Mouse (Mus musculus): Measurements from ENCODE around the gene Map3k21.

Map3k21 gene

DNA sequence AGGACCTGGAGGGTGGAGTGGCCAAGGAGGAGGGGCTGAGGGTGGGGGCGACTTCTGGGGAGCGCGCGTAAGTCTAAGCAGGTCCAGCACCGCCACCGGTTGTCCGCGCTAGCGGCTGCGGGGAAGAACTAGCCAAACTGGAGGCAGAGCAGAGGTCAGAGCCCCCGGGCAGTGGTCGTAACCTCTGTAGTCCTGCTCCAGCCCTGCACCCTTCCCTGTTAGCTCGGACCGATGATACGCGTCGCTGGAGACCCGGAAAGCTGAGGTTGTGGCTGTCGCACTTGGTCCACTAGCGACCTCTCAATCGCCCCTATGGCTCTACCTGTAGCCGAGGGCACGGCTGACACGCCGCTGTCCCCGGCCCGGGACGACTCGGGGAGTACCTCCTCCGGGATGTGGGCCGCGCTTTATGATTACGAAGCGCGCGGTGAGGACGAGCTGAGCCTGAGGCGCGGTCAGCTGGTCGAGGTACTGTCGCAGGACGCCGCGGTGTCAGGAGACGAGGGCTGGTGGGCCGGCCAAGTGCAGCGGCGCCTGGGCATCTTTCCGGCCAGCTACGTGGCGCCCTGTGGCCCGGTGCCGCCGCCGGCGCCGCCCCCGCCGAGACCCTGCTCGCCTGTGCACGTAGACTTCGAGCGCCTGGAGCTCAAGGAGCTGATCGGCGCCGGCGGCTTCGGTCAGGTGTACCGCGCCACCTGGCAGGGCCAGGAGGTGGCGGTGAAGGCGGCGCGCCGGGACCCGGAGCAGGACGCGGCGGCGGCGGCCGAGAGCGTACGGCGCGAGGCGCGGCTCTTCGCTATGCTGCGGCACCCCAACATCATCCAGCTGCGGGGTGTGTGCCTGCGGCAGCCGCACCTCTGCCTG lies at the start of gene Map3k21:
Gene Map3k21 (plus strand): TSS at position 86 of the 864 bp plus-strand sequence.
- CTCF ChIA-PET = no interaction called here

DNA sequence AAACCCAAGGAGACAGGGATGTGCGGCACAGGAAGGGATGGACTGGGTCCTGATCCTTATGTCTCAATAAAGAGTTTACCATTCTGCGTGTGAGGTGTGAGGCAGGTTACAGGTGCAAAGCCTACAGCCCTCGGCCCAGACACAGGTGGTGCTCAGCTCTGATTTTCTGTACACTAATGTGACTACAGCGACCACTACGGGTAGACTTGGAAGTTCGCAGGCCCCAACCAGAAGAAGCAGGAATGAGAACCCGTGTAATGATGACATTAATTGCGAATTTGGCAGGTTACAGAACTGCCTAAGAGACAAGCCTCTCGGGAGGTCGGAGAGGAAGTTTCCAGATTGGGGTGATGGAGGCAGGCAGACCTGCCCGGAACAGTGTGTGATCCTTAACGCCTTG lies 44.1 kb upstream of the Map3k21 start:
- CTCF ChIA-PET = no interaction called here

DNA sequence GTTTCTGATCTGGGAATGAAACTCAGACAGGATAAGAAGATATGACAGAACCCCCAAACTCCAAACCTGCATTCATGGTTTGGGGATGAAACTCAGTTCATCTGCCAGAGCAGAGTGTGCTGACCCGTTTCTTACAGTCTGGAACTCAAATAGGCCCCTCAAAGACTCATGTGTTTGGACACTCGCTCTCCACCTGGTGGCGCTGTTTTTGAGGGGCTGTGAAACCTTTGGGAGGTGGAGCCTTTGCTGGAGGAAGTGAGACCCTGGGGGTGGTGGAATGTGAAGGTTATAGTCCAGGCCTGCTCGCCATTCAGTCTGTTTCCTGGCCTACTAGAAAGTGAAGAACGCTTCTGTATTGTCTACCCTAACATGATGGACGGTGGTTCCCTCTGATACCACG lies 41.7 kb upstream of the Map3k21 start:
- CTCF ChIA-PET = interaction anchor here (1.0 kb wide), 1 partner anchor 704 kb away, joined by 3 read pairs; no protein-coding TSS in a partner anchor

DNA sequence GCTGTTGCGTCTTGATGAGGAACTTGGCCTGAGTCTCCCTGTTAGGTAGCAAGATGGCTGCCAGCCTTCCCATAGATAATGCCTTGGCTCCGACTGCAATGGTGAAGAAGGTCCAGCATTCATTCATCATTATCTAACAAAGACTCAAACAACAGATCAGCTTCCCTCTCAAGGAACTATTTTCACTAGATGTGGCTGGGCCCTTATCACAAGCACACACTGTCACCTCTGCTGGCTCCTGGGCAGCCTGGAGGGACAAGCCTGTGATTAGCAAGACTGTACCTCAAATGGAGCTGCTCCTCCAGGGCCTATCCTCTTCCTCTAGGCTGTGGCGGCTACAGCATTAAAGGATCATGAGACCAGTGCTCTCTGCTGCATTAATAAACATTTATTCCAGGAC lies 40.5 kb upstream of the Map3k21 start:
- CTCF ChIA-PET = interaction anchor here (1.0 kb wide), 1 partner anchor 705 kb away, joined by 3 read pairs; no protein-coding TSS in a partner anchor

DNA sequence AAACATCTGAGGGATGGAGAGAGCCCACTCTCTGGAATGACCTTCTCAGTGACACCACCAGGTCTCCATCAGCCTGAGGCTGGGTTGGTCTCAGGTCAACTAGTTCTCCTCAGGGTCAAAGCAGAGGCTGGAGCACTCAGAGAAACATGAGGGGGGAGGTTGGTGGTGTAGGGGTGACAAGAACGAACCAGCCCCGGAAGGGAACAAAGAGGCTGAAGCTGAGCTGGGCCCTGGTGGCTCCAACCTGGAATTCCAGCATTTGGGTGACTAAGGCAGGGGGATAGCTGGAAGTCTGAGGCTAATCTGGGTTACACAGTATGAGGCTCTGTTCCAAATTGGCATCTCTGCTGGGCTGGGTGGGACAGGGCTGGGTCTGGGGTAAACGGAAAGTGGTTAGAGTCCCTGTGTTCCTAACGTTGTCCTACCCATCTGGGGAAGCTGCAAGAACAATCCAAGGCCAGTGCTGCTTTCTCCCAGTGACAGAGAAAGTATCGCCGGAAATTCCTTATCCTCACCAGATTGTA lies 40.0 kb upstream of the Map3k21 start:
- CTCF ChIA-PET = no interaction called here

DNA sequence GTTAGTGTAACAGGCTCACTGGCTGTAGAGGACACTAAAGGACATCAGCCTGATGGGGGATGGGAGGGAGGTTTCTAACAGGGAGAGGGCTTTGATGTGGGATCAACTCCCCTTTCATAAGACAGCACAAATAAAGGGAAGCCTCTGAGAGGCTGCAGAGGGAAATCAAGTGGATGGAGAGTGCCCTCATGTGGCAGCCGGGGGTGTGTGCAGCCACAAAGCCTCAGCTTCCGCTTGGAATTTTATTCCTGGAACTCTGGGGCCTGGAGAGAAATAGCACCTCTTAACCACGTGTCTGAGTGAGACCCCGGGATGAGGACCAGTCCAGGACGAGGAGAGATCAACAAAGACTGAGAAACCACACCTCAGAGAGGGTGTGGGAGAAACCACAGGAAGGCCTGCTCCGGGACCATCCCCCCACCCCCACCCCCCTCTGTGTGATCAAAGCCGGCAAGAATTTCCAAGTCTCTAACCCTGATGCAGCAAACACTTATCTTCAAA lies 39.4 kb upstream of the Map3k21 start:
- CTCF ChIA-PET = no interaction called here

DNA sequence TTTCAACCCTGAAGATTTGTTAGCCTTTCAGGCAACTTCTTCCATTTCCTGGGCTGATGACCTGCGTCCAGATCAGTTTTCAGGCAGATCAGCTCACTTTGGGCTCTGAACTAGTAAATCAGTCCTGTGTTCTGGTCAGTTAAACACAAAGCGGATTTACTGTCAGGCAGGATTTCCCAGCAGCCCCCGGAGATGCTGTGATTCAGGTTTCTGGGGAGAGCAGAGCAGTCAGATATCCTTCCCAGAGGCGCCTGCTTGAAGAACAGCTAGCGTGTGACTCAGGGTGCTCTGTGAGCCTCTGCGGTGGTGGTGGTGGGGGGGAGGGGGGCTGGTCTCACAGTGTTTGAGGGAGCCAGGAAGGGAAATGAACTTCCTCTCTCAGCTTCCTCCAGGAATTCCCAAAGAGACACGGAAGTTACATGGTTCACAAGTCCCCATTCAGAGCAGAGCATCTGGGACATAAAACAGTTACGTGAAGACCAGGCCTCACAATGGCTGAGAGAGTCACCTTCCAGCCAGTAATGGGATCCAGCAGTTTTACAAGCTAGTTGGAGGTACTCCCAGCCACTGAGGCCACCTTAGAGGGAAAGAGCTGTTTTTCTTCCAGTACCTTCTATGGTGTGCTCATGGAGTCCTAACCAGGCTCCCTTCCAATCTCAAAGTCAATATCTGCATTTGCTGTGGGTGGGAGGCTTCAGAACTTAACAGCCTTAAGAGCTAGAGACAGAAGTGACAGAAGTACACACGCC lies 37.6 kb upstream of the Map3k21 start:
- CTCF ChIA-PET = no interaction called here

DNA sequence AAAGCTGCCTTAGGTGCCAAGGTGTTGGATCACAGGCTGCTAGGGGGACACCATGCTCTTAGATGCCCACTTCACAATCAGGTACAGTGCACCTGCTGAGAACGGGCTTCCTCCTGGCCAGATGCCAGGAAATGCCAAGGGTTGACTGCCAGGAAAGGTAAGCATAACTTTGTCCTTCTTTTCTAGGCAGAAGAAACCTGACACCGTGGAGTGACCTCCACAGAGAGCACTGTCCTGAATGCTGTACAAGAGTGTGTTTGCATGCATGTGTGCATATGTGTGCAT lies 37.1 kb upstream of the Map3k21 start:
- CTCF ChIA-PET = no interaction called here

DNA sequence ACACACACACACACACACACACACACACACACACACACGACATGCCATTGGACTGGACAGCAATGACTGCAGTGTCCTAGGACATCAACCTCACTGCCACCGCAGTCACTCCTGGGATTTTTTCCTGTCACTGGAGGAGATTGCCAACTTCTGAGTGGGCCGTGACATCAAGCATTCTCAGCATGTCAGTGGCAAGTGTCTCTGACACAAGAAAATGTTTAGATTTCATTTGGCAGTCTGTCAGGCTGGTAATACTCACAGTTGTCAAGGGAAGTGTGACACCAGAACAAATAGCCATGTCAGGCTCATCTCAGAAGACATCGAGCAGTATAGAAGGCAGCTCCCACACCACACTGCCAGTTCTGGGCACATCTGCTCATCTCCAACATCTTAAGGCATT lies 29.8 kb upstream of the Map3k21 start:
- CTCF ChIA-PET = no interaction called here

DNA sequence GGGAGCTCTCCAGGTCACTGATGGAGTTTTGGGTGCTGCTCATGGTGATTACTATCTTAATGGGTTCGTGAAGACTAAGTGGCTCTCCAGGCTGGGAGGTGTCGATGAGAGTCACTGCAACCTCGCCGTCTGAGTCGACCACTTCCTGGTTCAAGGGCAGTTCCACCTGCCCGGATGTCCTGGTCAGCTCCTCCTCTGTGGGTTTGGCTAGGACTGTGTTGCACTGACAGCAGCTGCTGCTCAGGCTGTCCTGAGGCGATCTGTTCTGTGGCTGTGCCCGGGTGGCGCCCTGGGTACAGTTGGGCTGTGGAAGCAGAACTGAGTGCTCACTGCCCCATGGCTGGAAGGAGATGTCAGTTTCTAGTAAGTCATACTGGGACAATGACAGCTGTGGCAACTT lies 22.7 kb upstream of the Map3k21 start:
- CTCF ChIA-PET = no interaction called here

DNA sequence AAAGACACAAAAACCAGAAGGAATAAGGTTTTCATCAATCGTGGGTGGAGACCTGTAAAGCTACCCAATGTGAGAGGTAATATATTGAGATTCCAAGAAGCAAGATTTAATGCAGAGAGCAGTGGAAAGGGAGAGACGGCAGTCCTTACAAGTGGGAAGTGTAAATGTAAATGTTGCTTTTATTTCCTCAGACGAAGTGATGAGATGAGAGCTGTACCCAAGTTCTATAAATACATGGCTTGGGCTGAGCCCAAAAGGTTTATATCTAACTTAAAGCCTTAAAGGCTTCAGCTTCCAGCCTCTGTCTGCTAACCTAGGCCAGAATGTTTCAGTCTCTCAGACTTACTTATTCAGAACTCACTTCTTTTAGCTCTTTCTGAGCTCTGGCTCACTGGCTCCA lies 20.3 kb upstream of the Map3k21 start:
- CTCF ChIA-PET = no interaction called here

DNA sequence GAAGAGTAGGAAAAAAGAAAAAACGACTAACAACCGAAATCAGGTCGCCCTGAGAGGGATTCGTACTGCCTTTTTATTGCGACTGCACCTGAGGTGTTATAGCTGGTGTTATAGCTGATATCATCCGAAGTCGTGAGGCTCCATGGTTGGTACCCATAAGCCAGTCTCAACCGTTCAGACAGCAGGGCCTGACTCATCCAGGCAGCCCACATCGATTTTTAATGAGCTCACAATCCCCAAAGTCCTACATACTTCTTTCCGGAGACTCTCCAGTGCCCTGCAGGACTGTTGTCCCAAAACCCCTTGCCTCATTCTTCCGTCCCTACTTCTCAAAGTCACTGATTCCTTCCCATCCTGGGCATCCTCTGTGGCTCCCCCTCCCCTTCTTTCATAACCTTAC lies 12.9 kb upstream of the Map3k21 start:
- CTCF ChIA-PET = no interaction called here

DNA sequence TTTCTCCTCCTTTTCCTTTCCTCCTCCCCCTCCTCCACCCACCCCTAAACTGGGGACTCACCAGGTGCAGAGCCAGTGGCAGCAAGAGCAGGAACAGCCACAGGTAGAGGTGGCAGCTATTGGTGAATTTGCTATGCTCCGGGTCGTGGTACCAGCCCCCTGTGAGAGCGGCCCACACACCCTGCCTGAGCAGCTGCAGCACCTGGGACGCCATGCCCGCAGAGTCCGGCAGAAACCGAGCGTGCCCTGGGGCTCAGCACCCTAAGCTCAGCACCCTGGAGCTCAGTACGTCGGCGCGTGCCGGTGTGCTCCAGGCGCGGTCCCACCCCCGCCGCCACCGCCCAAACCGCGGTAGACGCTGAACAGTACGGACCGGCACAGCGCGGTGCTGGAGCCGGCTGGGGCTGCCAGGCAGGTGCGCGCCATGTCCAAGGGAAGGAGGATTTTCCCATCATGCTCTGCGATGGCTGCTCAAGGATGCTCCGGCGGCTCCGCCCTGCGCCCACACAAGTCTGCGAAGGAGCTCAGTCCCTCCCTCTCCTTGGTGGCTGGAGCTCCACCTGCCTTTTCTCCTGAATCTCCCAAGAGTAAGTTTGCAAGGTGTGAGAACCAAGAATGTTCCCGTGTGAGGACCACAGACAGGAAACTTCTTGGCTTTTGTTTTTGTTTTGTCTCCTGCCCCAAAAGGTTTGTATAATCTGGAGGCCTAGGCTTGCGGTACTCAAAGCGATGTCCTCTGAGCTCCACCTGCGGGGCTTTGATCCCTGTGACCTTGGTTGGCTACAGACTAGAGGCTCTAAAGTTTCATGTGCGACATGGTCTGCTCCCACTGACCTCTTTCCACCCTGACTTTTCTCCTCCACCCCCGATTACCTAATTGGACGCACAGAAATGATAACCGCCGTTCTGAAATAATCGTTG lies 12.1 kb upstream of the Map3k21 start, which contains the start of gene Pcnx2:
Gene Pcnx2 (minus strand): TSS at position 450 of the 921 bp plus-strand sequence.
- CTCF ChIA-PET = no interaction called here

DNA sequence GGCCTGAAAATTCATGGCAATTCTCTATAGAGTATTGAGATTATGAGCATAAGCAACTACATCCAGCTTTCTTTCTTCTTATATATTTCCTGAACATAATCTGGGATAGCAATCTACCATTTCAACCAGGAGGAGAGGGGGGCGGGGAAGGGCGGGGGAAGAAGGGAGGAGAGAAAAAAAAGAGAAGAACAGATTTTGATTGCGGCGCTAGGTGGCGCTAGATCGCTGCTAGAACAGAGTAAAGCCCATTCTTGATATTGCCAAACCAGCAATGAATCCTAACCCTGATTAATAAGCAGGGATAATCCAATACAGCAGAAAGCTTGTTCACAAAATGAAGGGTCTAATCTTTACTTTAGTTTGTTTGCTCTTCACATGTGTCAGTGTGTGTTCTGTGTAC lies 11.4 kb upstream of the Map3k21 start:
- CTCF ChIA-PET = interaction anchor here (0.6 kb wide), 1 partner anchor 1903 kb away, joined by 3 read pairs; no protein-coding TSS in a partner anchor

DNA sequence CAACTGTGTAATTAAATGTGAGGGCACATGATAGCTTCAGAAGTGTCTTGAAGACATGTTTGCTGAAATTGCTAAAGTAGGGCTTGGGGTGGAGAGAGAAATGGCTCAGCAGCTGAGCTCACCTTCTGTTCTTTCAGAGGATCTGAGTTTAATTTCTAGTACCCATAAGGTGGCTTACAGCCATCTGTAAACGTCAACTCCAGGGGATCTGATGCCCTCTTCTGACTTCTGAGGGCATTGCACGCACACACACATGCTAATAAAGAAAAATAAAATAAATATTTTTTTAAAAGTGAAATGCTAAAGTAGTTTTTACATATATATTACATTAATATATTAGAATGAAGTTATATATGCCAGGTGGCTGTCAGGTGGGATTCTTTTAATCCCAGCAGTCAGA lies 9.1 kb upstream of the Map3k21 start:
- CTCF ChIA-PET = no interaction called here

DNA sequence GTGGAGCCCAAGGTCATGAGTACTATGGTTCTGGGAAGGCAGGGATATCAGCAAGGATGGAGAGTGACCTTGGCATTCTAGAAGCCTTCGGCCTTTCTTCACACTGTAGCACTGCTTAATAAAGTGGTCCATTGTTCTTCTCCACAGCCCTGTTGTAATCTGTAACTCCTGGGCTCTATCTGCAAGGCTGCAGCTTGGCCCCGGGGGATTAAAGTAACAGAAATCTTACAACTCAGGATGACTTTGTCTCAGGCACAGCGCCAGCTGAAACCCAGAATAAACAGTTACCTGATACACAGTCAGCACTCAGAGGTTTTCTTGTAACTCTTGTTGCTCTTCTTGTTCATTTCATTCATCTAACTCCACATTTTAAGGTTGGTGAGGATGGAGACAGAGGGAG lies 7.7 kb upstream of the Map3k21 start:
- CTCF ChIA-PET = no interaction called here

DNA sequence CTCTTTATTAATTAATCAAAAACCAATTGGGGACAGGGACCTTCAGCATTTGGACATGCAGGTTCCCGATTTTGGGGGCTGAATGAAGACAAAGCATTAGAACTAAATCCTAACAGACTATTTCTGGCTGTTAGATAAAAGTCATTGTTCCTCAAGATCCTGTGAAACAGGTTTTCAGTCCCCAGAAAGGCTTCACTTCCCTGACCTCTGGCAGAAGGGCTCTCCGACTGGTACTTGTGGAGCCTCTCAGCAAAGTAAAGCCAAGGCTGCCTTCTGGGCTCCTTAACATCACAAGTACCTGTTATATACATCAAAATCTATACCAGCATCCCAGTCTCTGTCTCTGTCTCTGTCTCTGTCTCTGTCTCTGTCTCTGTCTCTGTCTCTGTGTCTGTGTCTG lies 4.9 kb upstream of the Map3k21 start:
- CTCF ChIA-PET = no interaction called here

DNA sequence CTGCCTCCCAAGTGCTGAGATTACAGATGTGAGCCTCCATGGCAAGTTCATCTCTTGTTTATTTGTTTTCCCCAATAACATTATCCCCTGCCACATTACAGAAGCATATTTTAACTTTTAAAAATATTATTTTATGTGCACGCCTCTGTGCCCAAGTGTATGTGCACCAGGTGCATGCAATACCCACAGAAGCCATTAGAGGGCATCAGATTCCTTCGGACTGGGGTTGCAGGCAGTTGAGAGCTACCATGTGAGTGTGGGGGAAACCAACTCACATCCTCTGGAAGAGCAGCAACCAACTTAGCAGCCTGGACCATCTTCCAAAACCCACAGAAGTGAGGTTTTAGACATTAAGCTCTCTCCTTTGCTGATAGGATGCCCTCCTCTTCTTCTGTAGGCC lies 2.9 kb upstream of the Map3k21 start:
- CTCF ChIA-PET = no interaction called here

DNA sequence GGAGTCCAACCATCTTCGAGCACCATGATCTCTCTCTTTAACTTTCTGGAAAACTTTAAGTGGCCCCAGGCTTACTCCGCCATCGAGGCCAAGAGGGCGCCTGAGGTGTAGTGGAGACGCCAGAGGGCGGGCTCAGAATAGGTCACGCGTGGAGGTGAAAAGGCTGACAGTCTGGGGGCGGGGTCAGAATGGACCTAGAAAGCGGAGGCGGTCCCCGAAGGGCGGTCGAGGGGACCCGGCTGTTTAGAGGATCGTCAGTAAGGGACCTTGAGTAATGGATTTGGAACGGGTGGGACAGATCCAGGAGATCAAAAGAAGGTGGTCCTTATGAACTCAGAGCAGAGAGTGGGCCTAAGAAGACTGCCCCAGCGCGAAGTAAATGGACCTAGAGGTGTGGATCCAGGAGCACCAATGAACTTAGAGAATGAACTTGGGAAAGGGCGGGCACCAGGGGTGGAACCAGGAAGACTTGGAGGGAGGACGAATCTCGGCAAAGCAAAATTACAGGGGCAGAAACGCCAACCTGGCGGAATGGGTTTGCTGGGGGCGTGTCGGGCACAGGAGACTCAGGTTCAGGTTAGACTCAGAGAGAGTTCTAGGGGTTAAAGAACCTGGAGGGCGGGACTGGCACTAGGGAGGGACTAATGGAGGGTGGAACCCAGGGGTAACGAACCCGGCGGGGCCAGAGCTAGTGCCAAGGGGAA lies 437 bp upstream of the Map3k21 start:
- CTCF ChIA-PET = no interaction called here

DNA sequence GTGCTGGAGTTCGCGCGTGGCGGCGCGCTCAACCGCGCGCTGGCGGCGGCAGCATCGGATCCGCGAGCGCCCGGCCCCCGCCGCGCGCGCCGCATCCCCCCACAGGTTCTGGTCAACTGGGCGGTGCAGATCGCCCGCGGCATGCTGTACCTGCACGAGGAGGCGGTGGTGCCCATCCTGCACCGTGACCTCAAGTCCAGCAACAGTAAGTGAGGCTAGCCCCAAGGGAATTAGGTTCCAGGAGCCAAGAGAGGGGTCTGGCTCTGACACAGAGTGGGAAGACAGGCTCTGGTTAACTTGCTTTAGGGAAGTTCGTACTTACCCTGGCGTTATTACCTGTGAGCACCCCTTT lies 955 bp downstream of the Map3k21 start:
- CTCF ChIA-PET = no interaction called here

DNA sequence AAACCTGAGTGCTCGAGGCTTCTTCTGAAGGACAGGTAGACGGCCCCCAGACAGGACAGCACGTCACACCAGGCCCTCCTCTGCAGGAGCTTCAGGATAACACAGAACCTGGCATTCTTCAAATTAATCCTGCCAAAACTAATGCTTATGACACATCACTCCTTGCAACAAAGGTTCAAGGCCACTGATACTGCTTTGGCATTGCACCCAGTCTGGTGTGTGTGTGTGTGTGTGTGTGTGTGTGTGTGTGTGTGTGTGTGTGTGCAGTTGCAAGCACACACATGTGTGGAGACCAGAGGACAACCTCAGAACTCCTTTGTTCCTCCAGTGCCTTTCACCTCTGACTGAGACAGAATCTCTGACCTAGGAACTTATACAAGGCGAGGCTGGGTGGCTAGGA lies 3.0 kb downstream of the Map3k21 start:
- CTCF ChIA-PET = no interaction called here
